Mouse (Mus musculus) midbrain, embryonic 15.5 days (tissue): ENCODE data around the gene Slc35g2. TPM values are rescaled to one million over a fixed set of nuclear protein-coding genes. Genes with fewer than 3 reads are reported as not detected.

Experiments used
- ATAC-seq: fragments of 200-750 bp; cut with Nextera tagmentation; replicated peaks from 2 replicates; pipeline ENCODE4 v1.8.0; 2017; ENCODE audit warnings: moderate TSS enrichment
- H3K27ac ChIP-seq: fragments of 300-500 bp; sonication (generic); 2 replicates; pipeline ENCODE4 v1.5.1; 2015; ENCODE audit warnings: mild to moderate bottlenecking, inconsistent platforms
- H3K27me3 ChIP-seq: fragments of 300-500 bp; sonication (generic); replicated peaks from 2 replicates; pipeline ENCODE4 v1.6.1; 2015; ENCODE audit warnings: inconsistent platforms
- H3K36me3 ChIP-seq: fragments of 300-500 bp; sonication (generic); replicated peaks from 2 replicates; pipeline ENCODE4 v1.6.1; 2015; ENCODE audit warnings: inconsistent platforms
- H3K4me1 ChIP-seq: fragments of 300-500 bp; sonication (generic); 2 replicates; pipeline ENCODE4 v1.6.1; 2015; ENCODE audit warnings: inconsistent platforms
- H3K4me2 ChIP-seq: fragments of 300-500 bp; sonication (generic); 2 replicates; pipeline ENCODE4 v1.6.1; 2015; ENCODE audit warnings: inconsistent platforms, mild to moderate bottlenecking, moderate library complexity
- H3K4me3 ChIP-seq: fragments of 300-500 bp; sonication (generic); 2 replicates; pipeline ENCODE4 v1.5.1; 2015; ENCODE audit warnings: mild to moderate bottlenecking, inconsistent platforms
- H3K9ac ChIP-seq: fragments of 300-500 bp; sonication (generic); 2 replicates; pipeline ENCODE4 v1.6.1; 2015; ENCODE audit warnings: mild to moderate bottlenecking, inconsistent platforms
- H3K9me3 ChIP-seq: fragments of 300-500 bp; sonication (generic); 2 replicates; pipeline ENCODE4 v1.6.1; 2016; ENCODE audit warnings: inconsistent platforms
- WGBS: fragments of 180-500 bp; shearing (Covaris S2); methylation state at CpG from one replicate; pipeline ENCODE4 v1.1.7; 2015; ENCODE audit warnings: mixed read lengths; 5-methylcytosine and 5-hydroxymethylcytosine counted together
- polyA plus RNA-seq: library from polyadenylated mRNA; unstranded; fragments of >200 nt; fragmentation: Nextera tagmentation; extraction: Ambion mirVana; gene quantifications from 2 replicates; pipeline ENCODE4 v1.2.1, GENCODE M21; 2015

Gene Slc35g2
- polyA plus RNA-seq, 1 experiment from 2014 or later: 17.6 TPM

DNA sequence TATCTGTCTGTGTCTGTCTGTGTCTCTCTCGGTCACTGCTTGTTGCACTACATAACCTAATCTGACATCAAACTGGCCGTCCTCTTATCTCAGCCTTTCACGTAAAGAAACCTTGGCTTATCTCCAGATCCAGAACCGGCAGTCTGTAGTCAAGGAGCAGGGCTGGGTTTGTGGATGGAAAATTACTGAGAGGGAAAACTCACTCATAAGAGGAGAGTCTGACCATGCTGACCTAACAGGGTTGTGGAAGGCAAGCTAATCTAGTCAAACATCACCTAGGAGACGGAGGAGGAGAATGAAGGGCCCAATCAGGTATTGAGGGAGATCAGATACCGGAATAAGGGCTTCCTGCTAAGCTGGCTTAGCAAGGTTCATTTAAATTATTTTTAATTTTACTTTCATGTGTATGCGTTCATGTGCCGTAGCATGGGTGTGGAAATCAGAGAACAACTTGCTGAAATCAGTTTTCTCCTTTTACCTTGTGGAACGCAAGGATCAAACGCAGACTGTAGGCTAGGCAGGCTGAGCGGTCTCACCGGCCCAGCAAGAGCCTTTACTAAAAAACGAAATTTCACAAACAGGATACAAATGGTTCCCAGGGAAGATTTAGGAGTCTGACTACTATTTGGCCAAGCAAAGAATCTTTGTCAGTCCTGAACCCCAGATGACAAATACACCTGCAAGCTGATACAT lies 12.1 kb upstream of the Slc35g2 start:
- Histone ChIP-seq H3K27me3 (no peaks in the 10 kb centered on the region), H3K27ac (0 out of 2 replicates have a peak overlapping the region, but pooled peaks have one; percentile 21), H3K4me2 (no peak overlapping the region), H3K9me3 (no peaks in the 10 kb centered on the region), H3K4me1 (peaks cover 24% of the 10 kb centered on the region), H3K4me3 (no peak overlapping the region), H3K36me3 (no peaks in the 10 kb centered on the region), H3K9ac (no peak overlapping the region; the same call in 1 of the 2 replicates)
- WGBS: 39% methylated on average over 13 of the region's 13 CpGs
- no peak for ATAC-seq

DNA sequence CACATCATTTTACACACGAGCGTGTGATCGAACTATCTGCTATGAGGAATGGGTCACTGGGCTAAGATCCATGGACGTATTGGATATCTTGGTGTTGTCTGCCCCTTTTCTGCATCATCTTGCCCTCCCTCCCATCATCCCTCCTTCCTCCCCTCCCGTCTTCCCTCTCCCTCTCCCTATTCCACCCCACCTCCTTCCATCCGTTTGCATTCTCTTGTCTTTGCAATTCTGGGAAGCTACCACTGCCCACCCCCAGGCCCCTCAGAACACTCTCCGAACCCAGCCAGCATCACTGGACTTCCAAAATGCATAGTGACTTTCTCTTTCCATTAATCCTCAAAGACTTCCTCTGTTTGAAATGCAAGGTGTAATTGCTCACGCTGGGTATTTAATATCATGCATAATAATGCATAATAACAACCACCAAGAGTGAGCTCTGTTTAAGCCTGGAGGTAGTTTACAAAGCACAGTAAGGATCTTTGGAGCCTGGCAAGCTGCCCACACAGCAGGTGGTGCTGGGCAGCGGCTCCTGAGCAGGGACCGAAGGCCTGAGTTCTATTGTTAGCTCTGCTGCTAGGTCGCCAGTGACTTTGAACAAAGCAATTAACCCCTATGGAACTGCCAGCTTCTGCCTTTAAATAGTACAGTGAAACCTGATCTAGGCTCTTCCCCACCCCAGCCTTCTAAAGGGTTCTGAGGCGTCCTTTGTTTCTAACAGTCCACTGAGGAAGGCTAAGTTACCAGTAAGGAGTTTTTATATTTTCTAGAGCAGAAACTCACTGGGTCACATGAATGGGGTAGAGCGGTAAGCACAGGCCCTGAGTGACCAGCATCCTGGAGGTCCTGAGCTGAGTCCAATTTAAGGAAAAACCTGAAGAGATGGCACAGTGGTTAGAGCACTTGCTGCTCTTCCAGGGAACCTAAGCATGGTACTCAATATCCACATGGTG lies 10.9 kb upstream of the Slc35g2 start:
- Histone ChIP-seq H3K27ac (peak overlapping the region; percentile 57), H3K9ac (no peak overlapping the region), H3K9me3 (no peaks in the 10 kb centered on the region), H3K4me3 (no peak overlapping the region), H3K4me2 (no peak overlapping the region), H3K27me3 (no peaks in the 10 kb centered on the region), H3K36me3 (no peaks in the 10 kb centered on the region), H3K4me1 (peaks cover 24% of the 10 kb centered on the region)
- peak; percentile 62; the same call in 1 of the 2 replicates for ATAC-seq
- WGBS: 25% methylated on average over 13 of the region's 13 CpGs

DNA sequence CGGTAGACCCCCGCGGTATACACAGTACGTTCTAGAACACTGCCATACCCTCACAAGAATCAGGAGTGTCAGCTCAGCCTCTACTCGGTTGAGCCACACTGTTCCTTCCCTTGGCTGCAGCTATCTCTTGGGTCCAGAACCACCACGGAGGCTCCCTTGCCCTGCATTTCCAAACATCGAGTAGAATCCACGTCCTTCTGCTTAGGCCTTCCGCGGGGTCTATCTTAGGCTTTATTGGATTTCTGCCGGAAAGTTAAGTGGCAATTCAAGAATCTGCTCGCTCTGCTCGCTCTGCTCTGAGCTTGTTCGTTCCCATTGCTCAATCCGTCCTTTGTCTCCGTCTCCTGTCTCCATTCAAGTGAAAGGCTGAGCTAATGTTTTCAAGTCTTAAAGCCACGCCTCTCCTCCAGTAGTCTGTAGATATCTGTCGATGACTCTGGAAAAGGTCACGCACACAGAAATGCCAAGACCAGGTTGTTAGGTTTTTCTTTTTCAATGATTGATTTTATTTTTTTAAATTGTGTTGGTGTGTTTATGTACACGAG lies 9.4 kb upstream of the Slc35g2 start:
- ATAC-seq: no peak
- H3K27me3 ChIP-seq: no peaks in the 10 kb centered on the region
- no peaks in the 10 kb centered on the region for H3K9me3 ChIP-seq
- no peak overlapping the region for H3K4me3 ChIP-seq
- no peak overlapping the region for H3K27ac ChIP-seq
- H3K4me1 ChIP-seq: peaks cover 24% of the 10 kb centered on the region
- H3K4me2 ChIP-seq: no peak overlapping the region
- WGBS: 39% methylated on average over 20 of the region's 20 CpGs
- H3K36me3 ChIP-seq: no peaks in the 10 kb centered on the region
- no peak overlapping the region for H3K9ac ChIP-seq

DNA sequence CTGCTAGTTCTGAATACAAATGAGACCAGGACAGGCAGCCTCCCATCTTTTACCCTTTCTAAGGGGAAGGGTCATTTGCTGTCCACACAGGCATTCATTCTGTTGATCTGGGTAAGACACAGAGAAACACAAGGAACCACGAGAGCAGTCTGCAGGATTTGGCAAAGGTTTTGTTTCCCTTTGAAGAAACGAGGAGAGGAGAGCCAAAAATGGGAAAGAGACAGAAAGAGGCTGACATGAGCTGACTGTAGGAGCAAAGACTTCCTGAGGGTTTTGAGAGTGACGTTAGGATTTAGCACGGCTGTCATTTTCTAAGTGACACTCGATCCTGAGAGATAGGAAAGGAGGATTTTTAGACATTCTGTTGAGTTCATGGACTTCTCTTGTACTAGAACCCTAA lies 3.1 kb upstream of the Slc35g2 start:
- WGBS: 49% methylated on average over 5 of the region's 5 CpGs
- no peak overlapping the region for H3K27ac ChIP-seq
- no peak overlapping the region for H3K4me3 ChIP-seq
- no peak overlapping the region for H3K9ac ChIP-seq
- H3K27me3 ChIP-seq: no peaks in the 10 kb centered on the region
- H3K9me3 ChIP-seq: no peaks in the 10 kb centered on the region
- peaks cover 16% of the 10 kb centered on the region for H3K4me1 ChIP-seq
- ATAC-seq: no peak
- no peak overlapping the region for H3K4me2 ChIP-seq
- no peaks in the 10 kb centered on the region for H3K36me3 ChIP-seq

DNA sequence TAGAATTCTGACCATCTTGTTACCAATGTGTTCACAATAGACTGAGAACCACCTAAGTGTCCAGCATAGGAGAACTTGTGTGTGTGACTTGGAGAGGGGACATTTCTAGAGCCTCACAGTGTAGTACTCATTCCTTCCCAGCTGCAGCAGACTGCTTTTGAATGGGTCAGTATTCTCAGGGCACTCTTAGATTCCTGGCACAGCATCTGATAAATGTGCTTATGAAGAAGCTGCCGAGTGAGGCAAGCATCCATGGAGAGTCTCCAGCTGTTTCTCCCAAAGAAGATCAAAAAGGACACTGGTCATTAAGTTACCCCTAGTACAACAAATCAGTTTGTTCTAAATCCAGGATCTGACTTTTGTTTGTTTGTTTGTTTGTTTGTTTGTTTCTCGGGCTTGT lies 2.4 kb upstream of the Slc35g2 start:
- Histone ChIP-seq H3K27me3 (no peaks in the 10 kb centered on the region), H3K9me3 (no peaks in the 10 kb centered on the region), H3K4me2 (no peak overlapping the region), H3K4me3 (no peak overlapping the region), H3K9ac (no peak overlapping the region), H3K4me1 (peaks cover 16% of the 10 kb centered on the region), H3K36me3 (no peaks in the 10 kb centered on the region), H3K27ac (no peak overlapping the region)
- ATAC-seq: no peak
- WGBS: 76% methylated on average over 2 of the region's 2 CpGs

DNA sequence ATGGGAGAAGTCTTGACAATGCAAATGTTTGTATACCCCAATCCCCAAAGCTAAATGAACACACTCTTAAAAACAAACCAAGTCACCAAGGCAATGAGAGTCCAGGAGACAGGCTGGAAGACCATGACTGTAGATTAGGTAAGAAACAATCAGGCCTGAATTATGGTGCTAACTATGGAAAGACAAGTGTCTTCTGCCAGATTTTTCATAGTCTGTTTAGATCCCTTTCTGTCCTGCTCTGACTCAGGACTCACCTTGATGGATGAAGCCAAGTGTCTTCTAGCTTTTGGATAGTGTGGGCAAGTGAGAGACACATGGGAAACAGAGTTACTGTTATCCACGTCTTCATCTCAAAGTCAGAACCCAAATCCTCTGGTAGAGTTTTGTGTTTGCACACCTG lies 621 bp upstream of the Slc35g2 start:
- Histone ChIP-seq H3K36me3 (no peaks in the 10 kb centered on the region), H3K27me3 (no peaks in the 10 kb centered on the region), H3K4me2 (peak overlapping the region; percentile 67), H3K4me3 (peak overlapping the region; percentile 54), H3K9me3 (no peaks in the 10 kb centered on the region), H3K4me1 (peaks cover 16% of the 10 kb centered on the region), H3K9ac (peak overlapping the region; percentile 49; the same call in 1 of the 2 replicates), H3K27ac (no peak overlapping the region)
- ATAC-seq: no peak
- 84% methylated on average over 1 of the region's 1 CpGs for WGBS

DNA sequence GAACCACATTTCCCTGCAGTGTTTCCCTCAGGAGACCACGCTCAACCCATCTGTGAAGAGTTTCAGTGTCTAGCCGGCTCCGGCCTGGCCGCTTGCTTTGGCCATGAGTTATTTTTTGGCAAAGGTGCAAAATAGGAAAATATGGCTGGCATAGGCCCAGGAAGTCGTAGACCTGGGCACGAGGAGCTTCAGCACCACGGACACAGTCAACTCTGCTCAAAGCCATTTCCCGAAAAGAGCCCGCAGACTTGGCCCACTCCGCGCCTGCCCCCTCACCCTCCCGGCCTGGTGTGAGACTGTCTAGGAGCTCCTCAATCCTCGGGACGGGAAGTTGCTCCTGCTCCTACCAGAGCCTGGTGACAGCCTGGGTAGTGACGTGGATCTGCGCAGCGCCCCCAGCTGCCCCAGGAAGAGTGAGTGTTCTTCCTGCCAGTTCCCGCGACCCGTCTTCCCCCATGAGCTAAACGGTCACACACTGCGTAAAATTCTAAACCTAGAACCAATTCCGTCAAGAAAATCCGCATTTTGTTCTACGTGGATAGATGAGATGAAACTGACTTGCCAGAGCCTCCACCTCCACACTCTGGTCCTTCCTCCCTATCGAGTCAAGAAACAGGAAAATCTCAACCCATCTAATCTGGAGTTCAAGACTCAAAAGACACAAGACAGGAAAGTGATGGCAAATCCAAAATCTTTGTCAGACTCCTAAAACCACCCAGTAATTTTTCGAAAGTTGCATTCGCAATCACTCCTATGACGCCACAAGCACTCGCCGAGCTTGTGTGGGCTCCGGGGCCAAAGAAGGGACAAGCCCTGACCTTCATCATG lies 878 bp downstream of the Slc35g2 start:
- WGBS: 12% methylated on average over 32 of the region's 32 CpGs
- peak overlapping the region; percentile 61 for H3K27ac ChIP-seq
- H3K4me1 ChIP-seq: peaks cover 16% of the 10 kb centered on the region

DNA sequence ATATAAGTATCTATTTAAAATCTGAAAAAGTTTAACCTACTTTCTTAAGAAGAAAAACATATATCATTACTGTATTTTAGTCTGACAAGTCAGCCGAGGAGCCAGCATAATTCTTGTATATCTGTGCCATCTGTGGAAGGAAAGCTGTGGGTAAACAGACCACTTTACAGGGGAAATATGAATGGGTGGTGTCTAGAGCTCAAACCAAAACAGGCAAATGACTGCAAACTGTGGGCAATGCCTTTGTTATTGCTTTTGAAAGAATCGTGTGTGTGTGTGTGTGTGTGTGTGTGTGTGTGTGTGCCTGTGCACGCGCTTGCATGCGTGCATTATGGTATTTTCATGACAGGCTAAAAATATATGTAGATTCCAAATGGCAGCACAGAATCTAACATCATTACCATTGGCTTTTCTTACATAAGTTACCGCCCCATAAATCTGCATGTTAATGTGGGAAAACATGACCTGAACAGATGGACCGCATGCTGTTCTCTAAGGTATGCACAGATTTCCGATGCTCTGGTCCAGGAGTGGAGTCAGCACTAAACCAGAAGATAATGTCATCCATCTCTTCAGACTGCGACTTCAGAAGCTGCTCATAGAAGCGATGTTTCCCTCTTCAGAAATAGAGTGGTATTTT lies 10.5 kb downstream of the Slc35g2 start:
- Histone ChIP-seq H3K36me3 (no peaks in the 10 kb centered on the region), H3K4me1 (no peaks in the 10 kb centered on the region), H3K4me3 (no peak overlapping the region), H3K9me3 (no peaks in the 10 kb centered on the region), H3K4me2 (no peak overlapping the region), H3K9ac (no peak overlapping the region), H3K27ac (no peak overlapping the region), H3K27me3 (no peaks in the 10 kb centered on the region)
- 84% methylated on average over 10 of the region's 10 CpGs for WGBS
- ATAC-seq: no peak

More for the DNA sequence above, 878 bp downstream of the Slc35g2 start:
- peak overlapping the region; percentile 49 for H3K9ac ChIP-seq
- H3K36me3 ChIP-seq: no peaks in the 10 kb centered on the region
- peak; percentile 62 for ATAC-seq
- H3K4me3 ChIP-seq: peak overlapping the region; percentile 54
- H3K4me2 ChIP-seq: peak overlapping the region; percentile 67
- H3K9me3 ChIP-seq: no peaks in the 10 kb centered on the region
- H3K27me3 ChIP-seq: no peaks in the 10 kb centered on the region

DNA sequence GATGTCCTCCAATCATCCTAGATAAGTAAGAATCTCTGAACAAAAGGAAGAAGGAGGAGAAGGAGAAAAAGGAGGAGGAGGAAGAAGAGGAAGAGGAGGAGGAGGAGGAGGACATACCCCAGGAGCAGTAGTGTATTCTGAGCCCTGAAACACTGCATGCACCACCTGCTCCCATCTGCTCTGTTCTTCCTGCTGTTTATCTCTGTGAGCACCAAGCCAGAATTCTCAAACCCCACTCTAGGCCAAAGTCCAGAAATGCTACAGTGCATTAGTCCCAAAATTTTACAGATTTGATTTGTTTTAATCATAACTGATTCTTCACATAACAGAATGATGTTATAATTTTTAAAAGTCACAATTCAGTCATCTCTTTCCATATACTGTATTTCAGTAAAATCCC lies 11.9 kb downstream of the Slc35g2 start:
- no peak overlapping the region for H3K27ac ChIP-seq
- no peaks in the 10 kb centered on the region for H3K27me3 ChIP-seq
- no peaks in the 10 kb centered on the region for H3K4me1 ChIP-seq
- H3K36me3 ChIP-seq: no peaks in the 10 kb centered on the region
- no peak for ATAC-seq
- H3K4me3 ChIP-seq: no peak overlapping the region
- H3K4me2 ChIP-seq: no peak overlapping the region
- H3K9me3 ChIP-seq: no peaks in the 10 kb centered on the region
- H3K9ac ChIP-seq: no peak overlapping the region

DNA sequence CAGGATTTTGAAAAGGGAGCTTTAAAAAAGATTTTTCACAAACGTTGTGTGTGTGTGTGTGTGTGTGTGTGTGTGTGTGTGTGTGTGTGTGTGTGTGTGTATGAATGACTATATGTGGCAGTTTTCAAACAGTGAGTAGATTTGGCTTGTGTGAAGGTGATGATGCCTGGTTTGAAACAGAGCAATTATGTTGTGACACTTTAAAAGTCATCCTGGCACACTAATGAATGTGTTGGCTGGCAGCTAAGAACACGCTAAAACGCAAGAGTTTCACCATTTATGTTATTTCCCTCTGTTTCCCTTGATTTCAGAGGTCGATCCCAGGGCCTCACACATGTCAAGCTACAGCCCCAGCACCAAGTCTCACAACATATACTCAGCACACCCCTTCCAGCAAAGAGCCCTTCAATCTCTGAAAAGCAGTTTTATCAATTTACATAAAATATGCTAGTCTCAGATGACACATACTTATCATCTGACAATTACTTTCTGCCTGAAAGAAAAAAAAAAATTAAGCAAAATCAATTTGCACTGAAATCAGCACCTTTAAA lies 12.8 kb downstream of the Slc35g2 start:
- Histone ChIP-seq H3K27me3 (no peaks in the 10 kb centered on the region), H3K4me2 (no peak overlapping the region), H3K9me3 (no peaks in the 10 kb centered on the region), H3K36me3 (no peaks in the 10 kb centered on the region), H3K9ac (no peak overlapping the region), H3K4me1 (no peaks in the 10 kb centered on the region), H3K27ac (no peak overlapping the region), H3K4me3 (no peak overlapping the region)
- no peak for ATAC-seq
- WGBS: 78% methylated on average over 4 of the region's 4 CpGs

DNA sequence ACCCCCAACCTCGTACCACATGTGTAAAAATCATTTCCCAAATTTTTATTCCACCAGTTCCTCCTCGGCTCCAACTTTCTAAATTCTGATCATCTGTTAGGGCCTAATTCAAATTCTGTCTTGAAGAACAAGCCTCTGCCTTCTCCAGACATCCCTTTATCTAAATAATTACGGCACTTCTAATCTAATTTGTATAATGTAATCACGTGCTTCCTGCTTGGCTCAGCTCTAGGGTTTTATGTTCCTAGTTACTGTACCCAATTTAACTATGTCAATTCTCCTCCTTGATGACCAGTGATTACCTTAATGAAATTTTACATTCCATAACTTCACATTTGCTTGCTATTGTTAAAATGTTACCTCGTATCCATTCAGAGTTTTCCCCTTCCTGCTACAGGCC lies 15.2 kb downstream of the Slc35g2 start:
- Histone ChIP-seq H3K4me1 (no peaks in the 10 kb centered on the region), H3K4me2 (no peak overlapping the region), H3K36me3 (peaks cover 8% of the 10 kb centered on the region; the same call in 1 of the 2 replicates), H3K27ac (no peak overlapping the region), H3K4me3 (no peak overlapping the region), H3K9ac (no peak overlapping the region), H3K9me3 (no peaks in the 10 kb centered on the region), H3K27me3 (no peaks in the 10 kb centered on the region)
- ATAC-seq: no peak
- WGBS: 74% methylated on average over 5 of the region's 5 CpGs
